ENCODE assay signal across 7 mouse cellular contexts in genomic region chr11:67020948-67021347, GRCm38 (mm10). TPM values are rescaled to one million over a fixed set of nuclear protein-coding genes. Genes with fewer than 3 reads are reported as not detected.
A peak's percentile ranks its signal among the peaks of the same experiment; 100 is the strongest.
DNase-seq lines count a peak whose midpoint lies in the region; ATAC-seq and TF ChIP-seq lines count a peak whose summit lies in the region.

No protein-coding gene starts in this region.

- TF ChIP-seq POLR2A in small intestine, adult 2 months (IDR thresholded peaks at IDR 0.05; ENCODE audit: low read depth, low read length): no peak

- POLR2A ChIA-PET in Patski (lab: Charles Lee): no interaction called here

- no peaks in the 10 kb centered on the region for H3K36me3 ChIP-seq in hindbrain, embryonic 16.5 days (ENCODE audit: control insufficient read depth, insufficient read depth, low read length)
- no peaks in the 10 kb centered on the region for H3K36me3 ChIP-seq in midbrain, embryonic 10.5 days
- H3K36me3 ChIP-seq in small intestine, adult 2 months (ENCODE audit: control insufficient read depth, insufficient read depth, low read length): no peaks in the 10 kb centered on the region

- in situ Hi-C loops in Patski (cut with MboI; ENCODE audit: low pct_unique_long_range_greater_than_20kb): no loop called here

- no peak for ATAC-seq in Patski
- ATAC-seq in hindbrain, embryonic 16.5 days: no peak; the same call in 1 of the 2 replicates

- peaks cover 8% of the 10 kb centered on the region for H3K4me1 ChIP-seq in hindbrain, embryonic 16.5 days (ENCODE audit: control insufficient read depth, insufficient read depth, low read depth, low read length)
- peaks cover 55% of the 10 kb centered on the region for H3K4me1 ChIP-seq in midbrain, embryonic 10.5 days
- peaks cover 16% of the 10 kb centered on the region; the same call in 1 of the 2 replicates for H3K4me1 ChIP-seq in small intestine, adult 2 months (ENCODE audit: control insufficient read depth, insufficient read depth, insufficient read length, low read length)

- peak overlapping the region; percentile 50 for H3K4me2 ChIP-seq in hindbrain, embryonic 16.5 days (ENCODE audit: low read length)

- intact Hi-C loops in gastrocnemius, adult 2 months (cut with DNase I): loop anchor here (2.0 to 5.0 kb wide), 2 partner anchors 81 to 116 kb away; no protein-coding TSS in a partner anchor
- intact Hi-C loops in left cerebral cortex, postnatal 25 days (cut with DNase I): loop anchor here (1.0 to 10.0 kb wide), 3 partner anchors 36 to 324 kb away; no protein-coding TSS in a partner anchor

- H3K9me3 ChIP-seq in hindbrain, embryonic 16.5 days (ENCODE audit: control insufficient read depth, low read length): no peaks in the 10 kb centered on the region
- H3K9me3 ChIP-seq in midbrain, embryonic 10.5 days (replicated peaks): no peaks in the 10 kb centered on the region

- peaks cover 12% of the 10 kb centered on the region for H3K27me3 ChIP-seq in Patski
- H3K27me3 ChIP-seq in hindbrain, embryonic 16.5 days (replicated peaks; ENCODE audit: control insufficient read depth, insufficient read depth, low read length): no peaks in the 10 kb centered on the region
- peaks cover 50% of the 10 kb centered on the region for H3K27me3 ChIP-seq in midbrain, embryonic 10.5 days (ENCODE audit: low read depth, poor library complexity, severe bottlenecking)
- H3K27me3 ChIP-seq in small intestine, adult 2 months (ENCODE audit: control insufficient read depth, insufficient read depth, low read length): no peaks in the 10 kb centered on the region

- 6% methylated on average over 12 of the region's 12 CpGs for WGBS in hindbrain, embryonic 16.5 days
- 6% methylated on average over 12 of the region's 12 CpGs for WGBS in midbrain, embryonic 10.5 days
- whole genome bisulfite sequencing in small intestine, adult 2 months: 1% methylated on average over 12 of the region's 12 CpGs

- peak overlapping the region; percentile 48 for H3K4me3 ChIP-seq in gastrocnemius, adult 2 months
- peak overlapping the region; percentile 12; the same call in 1 of the 2 replicates for H3K4me3 ChIP-seq in hindbrain, embryonic 16.5 days (ENCODE audit: low read length)
- H3K4me3 ChIP-seq in midbrain, embryonic 10.5 days: peak overlapping the region; percentile 29
- no peak overlapping the region for H3K4me3 ChIP-seq in small intestine, adult 2 months (ENCODE audit: low read depth, low read length)

- H3K27ac ChIP-seq in gastrocnemius, adult 2 months: no peak overlapping the region
- H3K27ac ChIP-seq in hindbrain, embryonic 16.5 days (ENCODE audit: low read depth, low read length): no peak overlapping the region
- H3K27ac ChIP-seq in midbrain, embryonic 10.5 days (replicated peaks): no peak overlapping the region
- H3K27ac ChIP-seq in small intestine, adult 2 months (ENCODE audit: insufficient read depth, low read depth, low read length): no peak overlapping the region; the same call in 1 of the 2 replicates

- TF ChIP-seq CTCF in Patski (IDR thresholded peaks at IDR 0.05): peak; percentile 71
- peak; percentile 75 for TF ChIP-seq CTCF in gastrocnemius, adult 2 months (IDR thresholded peaks at IDR 0.05)
- peak; percentile 89; the same call in 1 of the 2 replicates for TF ChIP-seq CTCF in small intestine, adult 2 months (IDR thresholded peaks at IDR 0.05; ENCODE audit: extremely low read depth, insufficient read length, insufficient replicate concordance, low read depth, low read length)

- no peak for DNase-seq in Patski (ENCODE audit: low read depth, low spot score)
- peak; percentile 81 to 85 for DNase-seq in cerebellum, postnatal 14 days
- peak; percentile 77 for DNase-seq in gastrocnemius, adult 2 months
- peak; percentile 37 to 58 for DNase-seq in left cerebral cortex, postnatal 25 days (ENCODE audit: low spot score in 2 of 2)
- DNase-seq in midbrain, embryonic 10.5 days (ENCODE audit: low spot score): peak; percentile 73

- CTCF ChIA-PET in Patski (lab: Charles Lee): interaction anchor here (0.7 to 3.5 kb wide), 11 partner anchors 12 to 116 kb away, joined by 3 to 12 read pairs (median 4); no protein-coding TSS in a partner anchor

- H3K9ac ChIP-seq in hindbrain, embryonic 16.5 days (ENCODE audit: low read depth, low read length): no peak overlapping the region

RNA-seq across cellular contexts. Expression of gene Tmem220, which starts 4.0 kb away (rescaled TPM):
- 6.6 TPM for polyA plus RNA-seq in Patski (2021)
- 1 to 10 TPM in 1 of 2 experiments, under 1 TPM in 1; 0.66 to 1.3 TPM for total RNA-seq in gastrocnemius, adult 2 months (2021)
- 0.50 and 0.57 TPM in 2 replicates for polyA plus RNA-seq in hindbrain, embryonic 16.5 days (2015; fragmentation: Nextera tagmentation; extraction: Ambion mirVana)
- under 1 TPM; 0.41 to 0.44 TPM for total RNA-seq in left cerebral cortex, postnatal 25 days (2021)
- polyA plus RNA-seq in midbrain, embryonic 10.5 days (2016; fragmentation: Nextera tagmentation; extraction: Ambion mirVana): 0.99 and 1.1 TPM in 2 replicates
- 2.7 and 3.6 TPM in 2 replicates for polyA plus RNA-seq in small intestine, adult 2 months (2012; rRNA removed)

RNA-seq across cellular contexts. Expression of gene Adprm, which starts 31.4 kb away (rescaled TPM):
- 27.9 TPM for polyA plus RNA-seq in Patski (2021)
- 1 to 10 TPM; 6.8 to 9.9 TPM for total RNA-seq in gastrocnemius, adult 2 months (2021)
- polyA plus RNA-seq in hindbrain, embryonic 16.5 days (2015; fragmentation: Nextera tagmentation; extraction: Ambion mirVana): 30.3 and 30.8 TPM in 2 replicates
- total RNA-seq in left cerebral cortex, postnatal 25 days (2021): 10 to 100 TPM; 25.6 to 26.6 TPM
- 30.0 and 37.6 TPM in 2 replicates for polyA plus RNA-seq in midbrain, embryonic 10.5 days (2016; fragmentation: Nextera tagmentation; extraction: Ambion mirVana)
- 5.2 and 18.2 TPM in 2 replicates for polyA plus RNA-seq in small intestine, adult 2 months (2012; rRNA removed)

RNA-seq across cellular contexts. Expression of gene Sco1, which starts 31.5 kb away (rescaled TPM):
- polyA plus RNA-seq in Patski (2021): 16.2 TPM
- total RNA-seq in gastrocnemius, adult 2 months (2021): 10 to 100 TPM in 1 of 2 experiments, 1 to 10 TPM in 1; 5.6 to 10.3 TPM
- polyA plus RNA-seq in hindbrain, embryonic 16.5 days (2015; fragmentation: Nextera tagmentation; extraction: Ambion mirVana): 9.6 and 12.0 TPM in 2 replicates
- total RNA-seq in left cerebral cortex, postnatal 25 days (2021): 10 to 100 TPM in 1 of 2 experiments, 1 to 10 TPM in 1; 8.7 to 11.4 TPM
- polyA plus RNA-seq in midbrain, embryonic 10.5 days (2016; fragmentation: Nextera tagmentation; extraction: Ambion mirVana): 20.3 and 22.5 TPM in 2 replicates
- 5.6 and 10.7 TPM in 2 replicates for polyA plus RNA-seq in small intestine, adult 2 months (2012; rRNA removed)

RNA-seq across cellular contexts. Expression of gene Myh3, which starts 57.2 kb away (rescaled TPM):
- 0.01 TPM for polyA plus RNA-seq in Patski (2021)
- 10 to 100 TPM in 1 of 2 experiments, 1 to 10 TPM in 1; 7.8 to 15.3 TPM for total RNA-seq in gastrocnemius, adult 2 months (2021)
- polyA plus RNA-seq in hindbrain, embryonic 16.5 days (2015; fragmentation: Nextera tagmentation; extraction: Ambion mirVana): 0.29 and 11.0 TPM in 2 replicates
- total RNA-seq in left cerebral cortex, postnatal 25 days (2021): 1 to 10 TPM; 3.8 to 4.5 TPM
- polyA plus RNA-seq in midbrain, embryonic 10.5 days (2016; fragmentation: Nextera tagmentation; extraction: Ambion mirVana): 0.11 and 0.37 TPM in 2 replicates
- polyA plus RNA-seq in small intestine, adult 2 months (2012; rRNA removed): 0.01 and 0.06 TPM in 2 replicates
